Mouse (Mus musculus): Measurements from ENCODE around the gene Lrriq3. TPM values are rescaled to one million over a fixed set of nuclear protein-coding genes. Genes with fewer than 3 reads are reported as not detected.

Lrriq3 gene
- polyA plus RNA-seq, 1 experiment from 2014 or later: 1.4 TPM

- H3K4me3 ChIP-seq (ENCODE audit: low read depth, low read length): no peak overlapping the region; the same call in 1 of the 2 replicates
- H3K4me1 ChIP-seq (ENCODE audit: control insufficient read depth, insufficient read depth, low read length): peaks cover 3% of the 10 kb centered on the region; the same call in 1 of the 2 replicates
- DNase-seq (ENCODE audit: low spot score, missing footprints) (no peak), ATAC-seq (ENCODE audit: low FRiP score) (no peak)
- H3K9ac ChIP-seq (ENCODE audit: low read length): no peak overlapping the region
- no peaks in the 10 kb centered on the region for H3K27me3 ChIP-seq (ENCODE audit: control insufficient read depth, insufficient read depth, low read length)
- no peaks in the 10 kb centered on the region for H3K9me3 ChIP-seq (ENCODE audit: control insufficient read depth, low read length)
- 96% methylated on average over 6 of the region's 6 CpGs for WGBS
- peak overlapping the region; percentile 37; the same call in 1 of the 2 replicates for H3K4me2 ChIP-seq
- H3K36me3 ChIP-seq (ENCODE audit: control insufficient read depth, insufficient read depth, low read length): peaks cover 4% of the 10 kb centered on the region; the same call in 1 of the 2 replicates
- no peak overlapping the region for H3K27ac ChIP-seq (ENCODE audit: low read depth, low read length)
Measured at GRCm38 (mm10) chr3:155092081-155092480, 1.2 kb upstream of the Lrriq3 start.

DNA sequence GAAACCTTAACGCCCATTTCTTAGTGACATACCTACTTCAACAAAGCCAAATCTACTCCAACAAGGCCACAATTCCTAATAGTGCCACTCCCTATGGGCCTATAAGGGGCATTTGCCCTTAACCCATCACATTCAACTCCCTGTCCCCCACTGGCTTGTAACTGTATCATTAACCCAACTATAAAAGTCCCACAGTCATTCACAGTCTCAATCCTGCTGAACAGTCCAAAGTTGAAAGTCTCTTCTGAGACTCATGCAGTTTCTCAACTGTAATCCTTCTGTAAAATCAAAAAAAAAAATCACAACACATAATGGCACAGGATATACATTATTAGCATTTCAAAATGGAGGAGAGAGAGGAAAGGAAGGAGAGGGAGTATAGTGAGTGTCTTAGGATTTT lies 6.0 kb downstream of the Lrriq3 start:
- Histone ChIP-seq H3K9ac (ENCODE audit: low read length) (no peak overlapping the region), H3K9me3 (ENCODE audit: control insufficient read depth, low read length) (no peaks in the 10 kb centered on the region), H3K27ac (ENCODE audit: low read depth, low read length) (no peak overlapping the region), H3K4me2 (no peak overlapping the region), H3K27me3 (ENCODE audit: control insufficient read depth, insufficient read depth, low read length) (no peaks in the 10 kb centered on the region), H3K4me3 (ENCODE audit: low read depth, low read length) (no peak overlapping the region), H3K36me3 (ENCODE audit: control insufficient read depth, insufficient read depth, low read length) (no peaks in the 10 kb centered on the region), H3K4me1 (ENCODE audit: control insufficient read depth, insufficient read depth, low read length) (no peaks in the 10 kb centered on the region)
- 77% methylated on average over 1 of the region's 1 CpGs for WGBS
- DNase-seq (ENCODE audit: low spot score, missing footprints) (no peak), ATAC-seq (ENCODE audit: low FRiP score) (no peak)

DNA sequence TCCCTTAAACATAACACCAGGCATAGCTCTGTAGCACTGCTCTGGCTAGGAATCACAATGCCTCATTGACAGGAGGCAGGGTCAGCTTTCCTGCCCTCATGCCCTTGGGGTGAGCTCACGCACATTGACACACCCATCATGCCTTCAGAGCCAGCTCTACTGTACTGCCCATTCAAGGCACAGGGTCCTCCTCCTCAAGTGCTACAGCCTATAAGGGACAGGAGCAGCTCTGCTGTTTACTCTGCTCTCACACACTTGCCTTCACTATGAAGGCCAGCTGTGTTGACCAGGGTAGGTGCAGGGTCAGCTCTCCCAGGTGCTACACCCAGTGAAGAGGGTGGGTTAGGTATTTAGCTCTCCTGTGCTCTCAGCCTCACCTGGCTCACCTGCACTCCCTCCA lies 12.7 kb downstream of the Lrriq3 start:
- Histone ChIP-seq H3K36me3 (ENCODE audit: control insufficient read depth, insufficient read depth, low read length) (no peaks in the 10 kb centered on the region), H3K4me2 (no peak overlapping the region), H3K27ac (ENCODE audit: low read depth, low read length) (no peak overlapping the region), H3K9ac (ENCODE audit: low read length) (no peak overlapping the region), H3K27me3 (ENCODE audit: control insufficient read depth, insufficient read depth, low read length) (no peaks in the 10 kb centered on the region), H3K4me3 (ENCODE audit: low read depth, low read length) (no peak overlapping the region), H3K4me1 (ENCODE audit: control insufficient read depth, insufficient read depth, low read length) (no peaks in the 10 kb centered on the region), H3K9me3 (ENCODE audit: control insufficient read depth, low read length) (no peaks in the 10 kb centered on the region)
- WGBS: 81% methylated on average over 1 of the region's 1 CpGs
- ATAC-seq (ENCODE audit: low FRiP score): no peak
- DNase-seq (ENCODE audit: low spot score, missing footprints): no peak

DNA sequence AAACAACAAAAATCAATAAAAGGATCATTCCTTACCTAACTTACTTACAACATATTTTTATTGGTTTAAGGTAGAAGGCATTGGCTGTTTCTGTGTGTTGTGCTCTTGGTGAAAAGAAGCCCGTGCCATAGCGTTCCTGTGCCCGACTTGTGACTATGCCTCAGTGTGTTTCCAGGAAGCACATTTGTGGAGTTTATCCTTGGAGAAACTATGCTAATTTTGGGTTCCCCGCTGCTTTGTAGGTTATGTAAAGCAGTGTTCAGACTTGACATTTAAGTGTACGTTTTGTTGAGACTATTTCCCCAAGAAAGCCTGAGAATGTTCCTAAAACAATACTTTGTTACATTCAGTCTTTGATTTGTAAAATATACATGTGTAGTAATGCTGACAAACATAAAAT lies 44.5 kb downstream of the Lrriq3 start:
- WGBS: 91% methylated on average over 5 of the region's 5 CpGs
- no peak for ATAC-seq (ENCODE audit: low FRiP score)
- no peaks in the 10 kb centered on the region for H3K9me3 ChIP-seq (ENCODE audit: control insufficient read depth, low read length)

DNA sequence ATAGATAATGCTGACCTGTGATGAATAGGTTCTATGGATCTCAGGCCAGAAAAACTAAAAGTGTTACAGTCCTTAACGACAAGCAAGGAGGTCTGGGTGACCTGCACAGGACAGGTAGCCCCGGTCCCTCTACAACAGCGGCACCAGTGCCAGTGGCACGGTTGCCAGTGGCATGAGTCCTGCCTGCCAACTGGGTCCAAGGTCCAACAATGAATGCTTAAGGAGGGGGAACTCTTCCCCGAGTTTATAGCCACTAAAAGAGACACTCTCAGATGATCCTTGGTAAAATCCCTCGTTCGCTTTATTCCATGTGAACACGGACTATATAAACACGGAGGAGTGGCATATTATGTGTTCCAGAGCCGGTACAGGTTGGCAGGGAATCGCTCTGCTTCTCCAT lies 47.8 kb downstream of the Lrriq3 start:
- no peak overlapping the region for H3K4me2 ChIP-seq
- H3K36me3 ChIP-seq (ENCODE audit: control insufficient read depth, insufficient read depth, low read length): no peaks in the 10 kb centered on the region
- no peak overlapping the region for H3K27ac ChIP-seq (ENCODE audit: low read depth, low read length)
- no peak for DNase-seq (ENCODE audit: low spot score, missing footprints)
- 90% methylated on average over 11 of the region's 11 CpGs for WGBS
- H3K4me1 ChIP-seq (ENCODE audit: control insufficient read depth, insufficient read depth, low read length): no peaks in the 10 kb centered on the region
- H3K9me3 ChIP-seq (ENCODE audit: control insufficient read depth, low read length): no peaks in the 10 kb centered on the region
- no peak for ATAC-seq (ENCODE audit: low FRiP score)
- no peaks in the 10 kb centered on the region for H3K27me3 ChIP-seq (ENCODE audit: control insufficient read depth, insufficient read depth, low read length)
- no peak overlapping the region for H3K4me3 ChIP-seq (ENCODE audit: low read depth, low read length)
- H3K9ac ChIP-seq (ENCODE audit: low read length): no peak overlapping the region

More for the DNA sequence above, 44.5 kb downstream of the Lrriq3 start:
- Histone ChIP-seq H3K36me3 (ENCODE audit: control insufficient read depth, insufficient read depth, low read length) (no peaks in the 10 kb centered on the region), H3K4me2 (no peak overlapping the region), H3K27me3 (ENCODE audit: control insufficient read depth, insufficient read depth, low read length) (no peaks in the 10 kb centered on the region), H3K4me3 (ENCODE audit: low read depth, low read length) (no peak overlapping the region), H3K27ac (ENCODE audit: low read depth, low read length) (no peak overlapping the region), H3K4me1 (ENCODE audit: control insufficient read depth, insufficient read depth, low read length) (no peaks in the 10 kb centered on the region), H3K9ac (ENCODE audit: low read length) (no peak overlapping the region)
- DNase-seq (ENCODE audit: low spot score, missing footprints): no peak

- ATAC-seq (ENCODE audit: low FRiP score): no peak
- no peak for DNase-seq (ENCODE audit: low spot score, missing footprints)
- Histone ChIP-seq H3K27me3 (ENCODE audit: control insufficient read depth, insufficient read depth, low read length) (no peaks in the 10 kb centered on the region), H3K27ac (ENCODE audit: low read depth, low read length) (no peak overlapping the region), H3K4me1 (ENCODE audit: control insufficient read depth, insufficient read depth, low read length) (no peaks in the 10 kb centered on the region), H3K4me2 (no peak overlapping the region), H3K4me3 (ENCODE audit: low read depth, low read length) (no peak overlapping the region), H3K9me3 (ENCODE audit: control insufficient read depth, low read length) (no peaks in the 10 kb centered on the region), H3K9ac (ENCODE audit: low read length) (no peak overlapping the region), H3K36me3 (ENCODE audit: control insufficient read depth, insufficient read depth, low read length) (no peaks in the 10 kb centered on the region)
- 94% methylated on average over 1 of the region's 1 CpGs for WGBS
Measured at GRCm38 (mm10) chr3:155144368-155144767, 51.1 kb downstream of the Lrriq3 start.

- no peak for DNase-seq (ENCODE audit: low spot score, missing footprints)
- Histone ChIP-seq H3K36me3 (ENCODE audit: control insufficient read depth, insufficient read depth, low read length) (no peaks in the 10 kb centered on the region), H3K9ac (ENCODE audit: low read length) (no peak overlapping the region), H3K27me3 (ENCODE audit: control insufficient read depth, insufficient read depth, low read length) (no peaks in the 10 kb centered on the region), H3K4me2 (no peak overlapping the region), H3K4me3 (ENCODE audit: low read depth, low read length) (no peak overlapping the region), H3K9me3 (ENCODE audit: control insufficient read depth, low read length) (no peaks in the 10 kb centered on the region), H3K27ac (ENCODE audit: low read depth, low read length) (no peak overlapping the region), H3K4me1 (ENCODE audit: control insufficient read depth, insufficient read depth, low read length) (no peaks in the 10 kb centered on the region)
- ATAC-seq (ENCODE audit: low FRiP score): no peak
Measured at GRCm38 (mm10) chr3:155161842-155162241, 68.6 kb downstream of the Lrriq3 start.

- WGBS: 73% methylated on average over 3 of the region's 3 CpGs
- Histone ChIP-seq H3K4me1 (ENCODE audit: control insufficient read depth, insufficient read depth, low read length) (no peaks in the 10 kb centered on the region), H3K36me3 (ENCODE audit: control insufficient read depth, insufficient read depth, low read length) (no peaks in the 10 kb centered on the region), H3K4me3 (ENCODE audit: low read depth, low read length) (no peak overlapping the region), H3K9me3 (ENCODE audit: control insufficient read depth, low read length) (no peaks in the 10 kb centered on the region), H3K4me2 (no peak overlapping the region), H3K27me3 (ENCODE audit: control insufficient read depth, insufficient read depth, low read length) (no peaks in the 10 kb centered on the region), H3K27ac (ENCODE audit: low read depth, low read length) (no peak overlapping the region), H3K9ac (ENCODE audit: low read length) (no peak overlapping the region)
- DNase-seq (ENCODE audit: low spot score, missing footprints) (no peak), ATAC-seq (ENCODE audit: low FRiP score) (no peak)
Measured at GRCm38 (mm10) chr3:155180303-155180902, 87.2 kb downstream of the Lrriq3 start.

GRCm38 (mm10) chr3:155186456-155186855 lies 93.2 kb downstream of the Lrriq3 start:
- no peaks in the 10 kb centered on the region for H3K36me3 ChIP-seq (ENCODE audit: control insufficient read depth, insufficient read depth, low read length)
- WGBS: 89% methylated on average over 2 of the region's 2 CpGs

More at GRCm38 (mm10) chr3:155186456-155186855, 93.2 kb downstream of the Lrriq3 start:
- H3K27ac ChIP-seq (ENCODE audit: low read depth, low read length): no peak overlapping the region
- no peak overlapping the region for H3K4me2 ChIP-seq
- DNase-seq (ENCODE audit: low spot score, missing footprints): no peak
- no peaks in the 10 kb centered on the region for H3K27me3 ChIP-seq (ENCODE audit: control insufficient read depth, insufficient read depth, low read length)
- ATAC-seq (ENCODE audit: low FRiP score): no peak
- no peaks in the 10 kb centered on the region for H3K9me3 ChIP-seq (ENCODE audit: control insufficient read depth, low read length)
- no peaks in the 10 kb centered on the region for H3K4me1 ChIP-seq (ENCODE audit: control insufficient read depth, insufficient read depth, low read length)
- H3K9ac ChIP-seq (ENCODE audit: low read length): no peak overlapping the region
- no peak overlapping the region for H3K4me3 ChIP-seq (ENCODE audit: low read depth, low read length)

Measured in midbrain, embryonic 11.5 days (tissue).